Mouse (Mus musculus) layer of hippocampus, postnatal 14 days (tissue): ENCODE measurements around the gene Zfp426. TPM values are rescaled to one million over a fixed set of nuclear protein-coding genes. Genes with fewer than 3 reads are reported as not detected.

Experiments
- DNase-seq, 2 experiments: peaks; one replicate each; pipeline ENCODE4 v3.0.0; 2021 to 2022; ENCODE audit warnings: low spot score in 2 of 2, mixed read lengths in 1 of 2
- long read RNA-seq, 2 experiments: library from polyadenylated mRNA; stranded (forward); transcript quantifications; one replicate each; pipeline ENCODE4 v2.0.0; 2021
- total RNA-seq, 2 experiments: library from RNA; stranded (reverse); gene quantifications; 2 replicates each; pipeline ENCODE4 v1.2.3; 2021

Gene Zfp426
- 10 to 100 TPM; 31.7 to 34.5 TPM for total RNA-seq
- long read RNA-seq, experiment 1, partial matches to known transcripts, result 5 of 13 reads
- long read RNA-seq, experiment 1, other reads (novel, unspliced or antisense), result 4 of 13 reads
- long read RNA-seq, experiment 2, partial matches to known transcripts, result 6 of 12 reads
- long read RNA-seq, experiment 2, other reads (novel, unspliced or antisense), result 5 of 12 reads

- peak; percentile 85 to 89 for DNase-seq
Measured at GRCm38 (mm10) chr9:20492527-20493233, at the start of gene Zfp426. Zfp426 (minus strand) TSS chr9:20492746.

- DNase-seq, result no peak
Measured at GRCm38 (mm10) chr9:20536598-20536997, 44.1 kb upstream of the Zfp426 start.

GRCm38 (mm10) chr9:20534326-20534926 lies 41.9 kb upstream of the Zfp426 start:
- DNase-seq, result peak; percentile 30 to 62

- DNase-seq, result peak; percentile 93 to 94
Measured at GRCm38 (mm10) chr9:20521306-20521957, 28.9 kb upstream of the Zfp426 start, which contains the start of gene Zfp266. Zfp266 (minus strand) TSS chr9:20521417.

GRCm38 (mm10) chr9:20520531-20521210 lies 28.1 kb upstream of the Zfp426 start:
- DNase-seq, result no peak

- no peak for DNase-seq
Measured at GRCm38 (mm10) chr9:20519949-20520348, 27.4 kb upstream of the Zfp426 start.

DNA sequence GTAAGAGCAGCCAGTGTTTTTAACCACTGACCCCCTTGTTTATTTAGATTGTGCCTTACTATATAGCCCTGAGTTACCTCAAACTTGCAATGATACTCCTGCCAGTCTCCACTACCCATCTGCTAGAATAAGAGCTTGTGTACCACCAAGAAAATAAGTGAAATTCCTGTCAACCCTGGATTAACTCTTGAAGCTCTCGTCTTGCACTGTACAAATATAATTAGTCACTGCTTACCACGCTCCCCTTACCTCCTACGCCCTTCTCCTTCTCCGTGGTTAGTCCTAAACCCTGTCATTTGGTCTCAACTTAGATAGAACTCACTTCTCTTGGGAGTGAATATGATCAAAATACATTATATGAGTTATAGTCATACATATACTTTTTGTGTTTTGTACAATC lies 26.2 kb upstream of the Zfp426 start:
- no peak for DNase-seq

DNA sequence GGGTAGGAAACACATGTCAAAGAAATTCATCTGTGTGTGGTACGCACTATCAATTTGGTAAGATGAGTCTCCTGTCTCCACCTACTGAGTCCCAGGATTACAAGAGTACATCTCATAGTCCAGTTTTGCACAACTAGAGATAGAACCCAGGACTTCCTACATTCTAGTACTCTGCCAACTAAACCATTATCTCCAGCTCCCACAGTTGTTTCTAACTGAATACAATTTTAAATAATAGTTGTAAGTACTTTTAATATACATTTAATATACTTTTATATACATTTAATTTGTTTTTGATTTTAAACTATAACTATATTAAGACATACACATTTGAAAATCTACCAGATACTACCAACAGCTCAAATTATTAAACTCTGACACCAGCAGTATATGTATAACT lies 25.2 kb upstream of the Zfp426 start:
- no peak for DNase-seq

GRCm38 (mm10) chr9:20514016-20514415 lies 21.5 kb upstream of the Zfp426 start:
- DNase-seq, result no peak

- DNase-seq, result no peak
Measured at GRCm38 (mm10) chr9:20512714-20513113, 20.2 kb upstream of the Zfp426 start.

DNA sequence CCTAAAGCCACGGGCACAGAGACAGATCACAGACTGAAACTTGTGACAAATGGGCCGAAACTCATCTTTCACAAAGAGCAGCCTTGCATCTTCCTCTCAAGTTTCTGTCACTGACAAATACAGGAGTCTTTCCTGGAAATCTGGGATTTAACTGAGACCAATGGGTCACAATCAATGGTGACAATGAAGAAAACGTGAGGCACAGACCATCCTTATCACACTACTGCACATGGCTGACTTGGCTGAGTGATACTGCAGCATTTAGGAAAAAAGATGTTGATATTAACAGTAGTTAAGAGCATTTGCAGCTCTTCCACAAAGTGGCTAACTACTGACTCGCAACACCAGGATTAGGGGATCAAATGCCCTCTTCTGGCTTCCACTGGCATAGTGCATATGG lies 19.1 kb upstream of the Zfp426 start:
- DNase-seq, result no peak

DNA sequence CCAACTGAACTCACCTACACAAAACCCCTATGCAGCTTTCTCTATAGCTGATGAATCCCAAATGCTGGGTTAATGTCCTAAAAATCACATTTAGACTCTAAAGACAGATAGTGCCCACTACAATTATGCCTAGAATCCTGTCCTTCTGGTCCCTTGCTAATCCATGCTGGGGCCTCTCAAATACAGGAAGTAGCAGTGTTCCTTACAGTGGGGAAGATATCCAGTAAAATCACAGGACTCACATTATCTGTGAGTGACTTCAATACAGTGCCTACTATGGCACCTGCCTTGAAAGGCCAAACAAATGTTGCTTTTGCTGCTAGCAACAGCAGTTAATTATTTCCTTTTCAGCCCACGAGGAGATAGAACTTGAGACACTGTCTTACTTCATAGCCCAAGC lies 17.8 kb upstream of the Zfp426 start:
- DNase-seq, result no peak

DNA sequence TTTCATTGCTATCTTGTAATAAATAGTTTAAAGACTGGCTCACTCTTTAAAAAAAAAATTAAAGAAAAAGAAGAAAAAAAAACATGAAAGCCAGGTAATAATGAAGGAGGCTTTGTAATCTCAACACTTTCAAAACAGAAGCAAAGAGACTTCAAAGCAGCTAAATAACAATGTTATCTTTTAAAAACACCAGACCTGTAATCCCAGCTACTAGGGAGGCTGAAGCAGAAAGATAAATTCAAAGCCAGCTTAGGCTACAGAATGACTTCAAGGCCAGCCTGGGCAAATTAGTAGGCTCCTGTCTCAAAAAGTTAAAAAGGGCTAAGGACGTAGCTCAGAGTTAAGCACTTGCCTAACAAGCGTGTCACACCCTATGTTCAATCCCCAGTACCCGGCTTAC lies 17.1 kb upstream of the Zfp426 start:
- no peak for DNase-seq

DNA sequence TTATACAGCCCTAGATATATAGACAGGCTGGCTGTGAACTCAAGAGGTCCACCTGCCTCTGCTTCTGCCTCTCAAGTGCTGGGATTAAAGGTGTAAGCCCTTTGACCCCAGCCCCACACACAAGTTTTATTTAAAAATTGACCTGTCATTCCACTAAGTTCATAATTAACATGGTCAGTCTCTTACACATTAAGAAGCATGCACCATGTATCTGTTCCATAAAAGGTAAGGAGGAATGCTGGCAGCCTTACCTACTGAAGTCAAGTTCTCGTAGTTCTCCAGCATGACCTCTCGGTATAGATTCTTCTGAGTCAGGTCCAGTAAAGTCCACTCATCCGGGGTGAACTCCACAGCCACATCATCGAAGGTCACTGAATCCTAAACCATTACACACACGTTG lies 12.3 kb upstream of the Zfp426 start:
- no peak for DNase-seq

DNA sequence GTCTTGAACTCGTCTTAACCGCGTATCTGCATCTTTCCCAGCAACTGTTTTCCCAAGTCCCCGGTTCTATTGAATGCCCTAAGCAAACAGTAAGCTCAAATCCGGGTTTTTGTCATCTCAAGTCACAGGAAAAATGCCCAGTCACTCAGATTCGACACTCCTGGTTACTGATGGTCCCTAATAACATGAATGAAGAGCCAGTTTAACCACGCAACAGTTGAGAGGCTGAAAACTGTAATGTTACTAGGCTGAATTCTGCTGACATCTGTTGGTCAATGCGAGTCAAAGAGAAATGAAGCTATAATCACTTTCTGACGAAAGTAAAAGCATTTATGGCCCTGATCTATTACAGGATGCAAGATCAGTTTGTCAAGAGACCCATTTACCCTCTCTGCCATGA lies 735 bp upstream of the Zfp426 start:
- DNase-seq, result peak; percentile 22 to 37

- no peak for DNase-seq
Measured at GRCm38 (mm10) chr9:20491858-20492526, 554 bp downstream of the Zfp426 start.

- DNase-seq, result no peak
Measured at GRCm38 (mm10) chr9:20489536-20489935, 3.0 kb downstream of the Zfp426 start.

DNA sequence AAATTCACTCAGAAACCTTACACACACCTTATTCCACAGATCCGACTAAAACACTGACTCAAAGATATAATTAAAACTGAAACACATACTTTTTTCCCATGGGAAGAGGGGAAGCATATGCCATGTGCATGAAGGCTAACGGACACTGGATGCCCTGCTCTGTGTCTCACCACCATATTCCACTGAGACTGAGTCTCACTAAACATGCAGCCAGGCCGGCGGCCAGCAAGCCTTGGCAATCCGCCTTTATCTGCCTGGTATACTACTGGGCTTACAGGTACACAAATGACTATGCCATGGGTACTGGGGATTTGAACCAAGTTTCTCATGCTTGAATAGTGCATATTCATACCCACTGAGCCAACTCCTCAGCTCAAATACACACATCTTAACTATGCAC lies 13.2 kb downstream of the Zfp426 start:
- DNase-seq, result no peak

DNA sequence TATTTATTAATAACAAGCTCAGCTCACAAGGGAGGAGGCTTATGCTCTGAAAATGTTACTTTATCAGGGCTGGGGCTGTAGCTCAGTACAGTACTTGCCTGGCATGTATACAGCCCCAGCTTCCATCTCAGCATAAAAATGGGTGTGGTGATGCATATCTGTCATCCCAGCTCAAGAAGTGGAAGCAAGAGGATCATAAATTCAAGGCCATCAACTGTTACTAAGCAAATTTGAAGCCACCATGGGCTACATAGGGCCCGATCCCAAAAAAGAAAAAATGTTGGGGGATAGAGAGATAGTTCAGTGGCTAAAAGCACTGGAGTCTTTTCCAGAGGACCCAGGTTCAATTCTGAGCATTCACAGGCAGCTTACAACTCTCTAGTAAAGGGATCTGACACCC lies 15.9 kb downstream of the Zfp426 start:
- no peak for DNase-seq

GRCm38 (mm10) chr9:20466761-20467442 lies 25.6 kb downstream of the Zfp426 start:
- peak; percentile 50 to 81 for DNase-seq
